Mouse (Mus musculus) MEL (cell line): Measurements from ENCODE around the gene Cd276. TPM values are rescaled to one million over a fixed set of nuclear protein-coding genes. Genes with fewer than 3 reads are reported as not detected.

Experiments used
- DNase-seq: peaks from one replicate; pipeline ENCODE4 v3.0.0; 2011; ENCODE audit warnings: low read depth, low spot score
- H3K27ac ChIP-seq: 2 replicates; pipeline ENCODE4 v1.5.1; 2012; ENCODE audit warnings: low read depth, mild to moderate bottlenecking, control low read depth, low read length, moderate library complexity; ENCODE audit not compliant: control insufficient read depth
- H3K27me3 ChIP-seq, 2 experiments: fragments of 150-350 bp in 1 of 2; sonication (generic) in 1 of 2; 2 replicates each; pipeline ENCODE4 v1.6.1; 2012; ENCODE audit warnings: low read length in 2 of 2, mild to moderate bottlenecking in 2 of 2, improper control_type of control experiment in 1 of 2, moderate library complexity in 1 of 2; ENCODE audit not compliant: insufficient read depth in 2 of 2, control insufficient read depth in 1 of 2
- H3K36me3 ChIP-seq, 2 experiments: 2 replicates each; pipeline ENCODE4 v1.6.1; 2012 to 2014; ENCODE audit warnings: low read length in 2 of 2, improper control_type of control experiment in 1 of 2, inconsistent platforms in 1 of 2, mild to moderate bottlenecking in 1 of 2; ENCODE audit not compliant: insufficient read depth in 2 of 2, control insufficient read depth in 1 of 2
- H3K4me1 ChIP-seq, 2 experiments: fragments of 150-350 bp in 1 of 2; sonication (generic) in 1 of 2; 2 replicates each; pipeline ENCODE4 v1.6.1; 2012; ENCODE audit warnings: low read length in 2 of 2, improper control_type of control experiment in 1 of 2, mild to moderate bottlenecking in 1 of 2; ENCODE audit not compliant: insufficient read depth in 2 of 2, control insufficient read depth in 1 of 2
- H3K4me3 ChIP-seq, 2 experiments: fragments of 150-350 bp in 1 of 2; sonication (generic) in 1 of 2; 2 replicates each; pipeline ENCODE4 v1.5.1; 2012; ENCODE audit warnings: low read depth in 2 of 2, low read length in 2 of 2, mild to moderate bottlenecking in 2 of 2, moderate library complexity in 2 of 2, control low read depth in 1 of 2, improper control_type of control experiment in 1 of 2; ENCODE audit not compliant: control insufficient read depth in 1 of 2, insufficient read depth in 1 of 2
- H3K79me2 ChIP-seq: 2 replicates; pipeline ENCODE4 v1.6.1; 2012; ENCODE audit warnings: mild to moderate bottlenecking, low read length, moderate library complexity; ENCODE audit not compliant: control insufficient read depth, poor library complexity, insufficient read depth
- H3K9ac ChIP-seq: 2 replicates; pipeline ENCODE4 v1.6.1; 2012; ENCODE audit warnings: low read depth, mild to moderate bottlenecking, control low read depth, low read length, moderate library complexity; ENCODE audit not compliant: control insufficient read depth, poor library complexity, severe bottlenecking
- H3K9me3 ChIP-seq: fragments of 150-350 bp; sonication (generic); replicated peaks from 2 replicates; pipeline ENCODE4 v1.6.1; 2012; ENCODE audit warnings: mild to moderate bottlenecking, low read length, improper control_type of control experiment, moderate library complexity; ENCODE audit not compliant: insufficient read depth
- BHLHE40 ChIP-seq: IDR thresholded peaks from 2 replicates; pipeline ENCODE4 v1.6.1; 2012; ENCODE audit warnings: low read depth, mild to moderate bottlenecking, inconsistent platforms, low read length, improper control_type of control experiment, borderline replicate concordance
- CHD1 ChIP-seq: IDR thresholded peaks from 2 replicates; pipeline ENCODE4 v1.6.1; 2012; ENCODE audit warnings: low read depth, mild to moderate bottlenecking, inconsistent platforms, low read length, improper control_type of control experiment
- CTCF ChIP-seq, 3 experiments: IDR thresholded peaks in 2 of 3; conservative IDR thresholded peaks in 1 of 3; 2 replicates each; pipeline ENCODE4 v1.5.1; 2011 to 2012; ENCODE audit warnings: low read length in 3 of 3, low read depth in 2 of 3, mild to moderate bottlenecking in 2 of 3, improper control_type of control experiment in 1 of 3, inconsistent platforms in 1 of 3, mixed read lengths in 1 of 3, moderate library complexity in 1 of 3; ENCODE audit not compliant: control insufficient read depth in 1 of 3, insufficient read depth in 1 of 3, poor library complexity in 1 of 3, severe bottlenecking in 1 of 3
- E2F4 ChIP-seq: IDR thresholded peaks from 2 replicates; pipeline ENCODE4 v1.6.1; 2011; ENCODE audit warnings: low read depth, low read length, improper control_type of control experiment, borderline replicate concordance
- ELF1 ChIP-seq: IDR thresholded peaks from 2 replicates; pipeline ENCODE4 v1.6.1; 2014; ENCODE audit warnings: low read depth, mild to moderate bottlenecking, inconsistent platforms, low read length, improper control_type of control experiment, moderate library complexity
- EP300 ChIP-seq, 2 experiments: IDR thresholded peaks; 2 replicates each; pipeline ENCODE4 v1.6.1; 2011; ENCODE audit warnings: improper control_type of control experiment in 2 of 2, low read length in 2 of 2, low read depth in 1 of 2, mild to moderate bottlenecking in 1 of 2
- GABPA ChIP-seq: IDR thresholded peaks from 2 replicates; pipeline ENCODE4 v1.6.1; 2012; ENCODE audit warnings: low read depth, mild to moderate bottlenecking, inconsistent platforms, low read length, improper control_type of control experiment, moderate library complexity
- JUND ChIP-seq: IDR thresholded peaks from 2 replicates; pipeline ENCODE4 v1.6.1; 2011; ENCODE audit warnings: low read depth, mild to moderate bottlenecking, improper control_type of control experiment, low read length
- MEF2A ChIP-seq: IDR thresholded peaks from 2 replicates; pipeline ENCODE4 v1.6.1; 2014; ENCODE audit warnings: low read depth, mild to moderate bottlenecking, inconsistent platforms, low read length, improper control_type of control experiment; ENCODE audit not compliant: poor library complexity, insufficient replicate concordance, severe bottlenecking; ENCODE audit errors: extremely low read depth
- MXI1 ChIP-seq: IDR thresholded peaks from 2 replicates; pipeline ENCODE4 v1.6.1; 2011; ENCODE audit warnings: mild to moderate bottlenecking, low read depth, low read length, improper control_type of control experiment
- MYB ChIP-seq: IDR thresholded peaks from 2 replicates; pipeline ENCODE4 v1.6.1; 2011; ENCODE audit warnings: mild to moderate bottlenecking, low read depth, low read length, improper control_type of control experiment
- MYC ChIP-seq: IDR thresholded peaks from 2 replicates; pipeline ENCODE4 v1.6.1; 2011; ENCODE audit warnings: low read depth, mild to moderate bottlenecking, low read length, improper control_type of control experiment, moderate library complexity
- NRF1 ChIP-seq: IDR thresholded peaks from 2 replicates; pipeline ENCODE4 v1.6.1; 2014; ENCODE audit warnings: low read depth, mild to moderate bottlenecking, inconsistent platforms, low read length, improper control_type of control experiment, moderate library complexity; ENCODE audit not compliant: poor library complexity, insufficient read depth, severe bottlenecking
- POLR2A ChIP-seq, 2 experiments: IDR thresholded peaks; 2 replicates each; pipeline ENCODE4 v1.6.1; 2011 to 2012; ENCODE audit warnings: low read length in 2 of 2, mild to moderate bottlenecking in 2 of 2, control low read depth in 1 of 2, improper control_type of control experiment in 1 of 2, low read depth in 1 of 2, moderate library complexity in 1 of 2; ENCODE audit not compliant: control insufficient read depth in 1 of 2, insufficient read depth in 1 of 2, poor library complexity in 1 of 2
- RCOR1 ChIP-seq: IDR thresholded peaks from 2 replicates; pipeline ENCODE4 v1.6.1; 2012; ENCODE audit warnings: low read depth, mild to moderate bottlenecking, inconsistent platforms, low read length, improper control_type of control experiment
- SMC3 ChIP-seq: IDR thresholded peaks from 2 replicates; pipeline ENCODE4 v1.6.1; 2011; ENCODE audit warnings: low read depth, low read length, improper control_type of control experiment
- TAL1 ChIP-seq: IDR thresholded peaks from 2 replicates; pipeline ENCODE4 v1.6.1; 2012; ENCODE audit warnings: mild to moderate bottlenecking, inconsistent platforms, low read length, moderate library complexity, mixed read lengths
- TBP ChIP-seq: IDR thresholded peaks from 2 replicates; pipeline ENCODE4 v1.8.0; 2011; ENCODE audit warnings: low read depth, low read length, improper control_type of control experiment
- TCF12 ChIP-seq: IDR thresholded peaks from 2 replicates; pipeline ENCODE4 v1.6.1; 2014; ENCODE audit warnings: low read depth, mild to moderate bottlenecking, inconsistent platforms, low read length, improper control_type of control experiment, moderate library complexity
- USF1 ChIP-seq: IDR thresholded peaks from 2 replicates; pipeline ENCODE4 v1.6.1; 2014; ENCODE audit warnings: low read depth, mild to moderate bottlenecking, inconsistent platforms, low read length, improper control_type of control experiment, moderate library complexity
- ZKSCAN1 ChIP-seq: IDR thresholded peaks from 2 replicates; pipeline ENCODE4 v1.6.1; 2012; ENCODE audit warnings: low read depth, mild to moderate bottlenecking, inconsistent platforms, low read length, improper control_type of control experiment, moderate library complexity
- ZMIZ1 ChIP-seq: IDR thresholded peaks from 2 replicates; pipeline ENCODE4 v1.6.1; 2012; ENCODE audit warnings: low read depth, mild to moderate bottlenecking, inconsistent platforms, low read length, improper control_type of control experiment, moderate library complexity
- ZNF384 ChIP-seq: IDR thresholded peaks from 2 replicates; pipeline ENCODE4 v1.6.1; 2012; ENCODE audit warnings: low read depth, mild to moderate bottlenecking, inconsistent platforms, low read length, improper control_type of control experiment
- polyA plus RNA-seq, 2 experiments: library from polyadenylated mRNA; stranded (reverse) in 1 of 2; unstranded in 1 of 2; fragments of >175 nt in 1 of 2; fragments of >200 nt in 1 of 2; gene quantifications; 2 replicates each; pipeline versions ENCODE4 v1.2.1 to v1.2.4; 2012; ENCODE audit warnings: low replicate concordance in 2 of 2, low read depth in 1 of 2; ENCODE audit not compliant: insufficient read length in 2 of 2, insufficient read depth in 1 of 2, missing spikeins in 1 of 2
- total RNA-seq: library from RNA; depleted of rRNA; stranded (reverse); fragments of 300-350 nt; gene quantifications from 2 replicates; pipeline ENCODE4 v1.2.3, GENCODE M21; 2012

The Cd276 gene
- total and polyA plus RNA-seq, 3 experiments: 0.12 to 3.6 TPM; not detected in 1

DNA sequence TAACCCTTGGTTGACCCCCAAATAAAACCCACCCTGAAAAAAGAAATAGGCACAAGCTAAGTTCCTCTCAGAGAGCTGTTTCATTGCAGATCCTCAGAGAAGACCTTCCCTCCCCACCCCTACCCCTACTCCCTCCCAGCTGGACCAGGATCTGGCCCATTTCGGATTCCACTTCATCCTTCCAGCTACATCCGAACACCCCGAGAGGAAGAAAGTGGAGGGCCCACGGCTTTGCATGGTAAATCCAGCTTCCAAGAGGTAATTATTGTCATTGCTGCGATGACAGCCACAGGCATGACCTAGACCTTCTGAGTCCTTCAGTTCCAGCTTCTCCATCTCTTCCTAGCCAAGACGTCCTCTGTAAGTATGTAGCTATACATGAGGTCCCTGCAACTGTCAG lies 4.3 kb downstream of the Cd276 start:
- Histone ChIP-seq H3K36me3 (peaks cover 0 to 10% of the 10 kb centered on the region in 2 experiments; a peak in 2 of 4 replicates), H3K27me3 (no peaks in the 10 kb centered on the region)

DNA sequence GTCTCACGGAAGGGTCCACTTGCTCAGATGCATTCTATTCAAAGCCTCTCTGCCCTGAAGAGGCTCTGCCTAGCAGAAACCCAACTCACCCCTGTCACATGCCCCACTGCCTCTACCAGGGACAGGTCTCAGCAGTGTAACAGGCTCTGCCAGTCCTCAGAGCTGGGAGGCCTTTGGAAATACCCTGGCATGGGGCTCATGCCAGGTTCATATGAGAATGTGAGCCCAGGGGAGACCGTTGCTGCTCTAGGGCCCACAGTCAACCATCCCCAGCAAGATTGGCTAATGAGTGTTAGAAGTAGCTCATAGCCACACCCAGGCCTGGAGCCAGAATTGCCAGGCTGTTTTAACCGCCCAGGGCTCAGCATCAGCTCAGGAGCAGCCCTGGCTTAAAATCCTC lies 5.5 kb downstream of the Cd276 start:
- DNase-seq: no peak
- TF ChIP-seq USF1 (no peak), SMC3 (no peak), RCOR1 (no peak), NRF1 (no peak), BHLHE40 (no peak), MYC (no peak), ZKSCAN1 (no peak)
- H3K36me3 ChIP-seq: peaks cover 0 to 4% of the 10 kb centered on the region in 2 experiments; a peak in 2 of 4 replicates
- no peaks in the 10 kb centered on the region for H3K79me2 ChIP-seq
- no peak overlapping the region for H3K9ac ChIP-seq
- H3K4me3 ChIP-seq: no peak overlapping the region
- H3K9me3 ChIP-seq: no peaks in the 10 kb centered on the region
- H3K27me3 ChIP-seq: no peaks in the 10 kb centered on the region
- H3K4me1 ChIP-seq: peaks cover 0 to 3% of the 10 kb centered on the region in 2 experiments; a peak in 1 of 4 replicates
- H3K27ac ChIP-seq: no peak overlapping the region

More for the DNA sequence above, 4.3 kb downstream of the Cd276 start:
- Histone ChIP-seq H3K4me1 (peaks cover 0 to 11% of the 10 kb centered on the region in 2 experiments; a peak in 3 of 4 replicates), H3K9me3 (no peaks in the 10 kb centered on the region), H3K4me3 (no peak overlapping the region), H3K27ac (no peak overlapping the region), H3K9ac (no peak overlapping the region), H3K79me2 (no peaks in the 10 kb centered on the region)
- no peak for DNase-seq
- TF ChIP-seq ZMIZ1 (no peak), BHLHE40 (no peak), TCF12 (no peak), CTCF (IDR thresholded peaks at IDR 0.05 in 2 of 3, conservative IDR thresholded peaks at IDR 0.05 in 1 of 3; ENCODE audit: control insufficient read depth in 1 of 3, insufficient read depth in 1 of 3, low read depth in 2 of 3, low read length in 3 of 3, poor library complexity in 1 of 3, severe bottlenecking in 1 of 3) (no peak)

- TF ChIP-seq MEF2A: no peak
- no peak for TF ChIP-seq RCOR1
- no peak for TF ChIP-seq USF1
- TF ChIP-seq JUND: no peak
- no peak for TF ChIP-seq CHD1
- no peak for TF ChIP-seq EP300 (IDR thresholded peaks at IDR 0.05; ENCODE audit: low read depth in 1 of 2, low read length in 2 of 2)
- no peak for TF ChIP-seq MXI1
- TF ChIP-seq ZNF384: no peak
- TF ChIP-seq TAL1: no peak
- no peak for TF ChIP-seq ELF1
- TF ChIP-seq MYB: no peak
- no peak for TF ChIP-seq ZMIZ1
- TF ChIP-seq TBP: no peak
- no peak for TF ChIP-seq BHLHE40
- TF ChIP-seq GABPA: no peak
- no peak for TF ChIP-seq MYC
- TF ChIP-seq E2F4: no peak
- TF ChIP-seq POLR2A (IDR thresholded peaks at IDR 0.05; ENCODE audit: control insufficient read depth in 1 of 2, insufficient read depth in 1 of 2, low read depth in 1 of 2, low read length in 2 of 2, poor library complexity in 1 of 2): no peak
- Histone ChIP-seq H3K9ac (no peak overlapping the region), H3K4me1 (no peaks in the 10 kb centered on the region), H3K79me2 (no peaks in the 10 kb centered on the region), H3K9me3 (no peaks in the 10 kb centered on the region), H3K27me3 (no peaks in the 10 kb centered on the region), H3K4me3 (no peak overlapping the region), H3K36me3 (no peaks in the 10 kb centered on the region), H3K27ac (no peak overlapping the region)
- DNase-seq: peak; percentile 22
Observed at GRCm38 (mm10) chr9:58548897-58549296, 6.3 kb downstream of the Cd276 start.
